Mouse (Mus musculus) adrenal gland, adult (tissue): ENCODE results near the gene Mtx3.
"Not testable (repeated sequence)": the region's sequence is repeated elsewhere in the genome, so short reads cannot be mapped to it uniquely, and the experiment has no call there.

ENCODE experiments used
- DNase-seq, 2 experiments: peaks; one replicate each; pipeline ENCODE4 v3.0.0; 2022 to 2023; ENCODE audit warnings: low spot score in 1 of 2; ENCODE audit not compliant: inconsistent age in 2 of 2

The Mtx3 gene

GRCm38 (mm10) chr13:92844586-92845221 is at the start of gene Mtx3:
Gene Mtx3 (plus strand): TSS chr13:92844760.
- DNase-seq: peak; percentile 89 to 96

GRCm38 (mm10) chr13:92798830-92799229 is 45.7 kb upstream of the Mtx3 start:
- no peak for DNase-seq

- no peak for DNase-seq
Observed at GRCm38 (mm10) chr13:92799306-92799925, 45.1 kb upstream of the Mtx3 start.

- DNase-seq: no peak
Observed at GRCm38 (mm10) chr13:92806785-92807184, 37.8 kb upstream of the Mtx3 start.

- DNase-seq: no peak
Observed at GRCm38 (mm10) chr13:92807849-92808248, 36.7 kb upstream of the Mtx3 start.

- DNase-seq: not testable (repeated sequence)
Observed at GRCm38 (mm10) chr13:92810592-92810991, 34.0 kb upstream of the Mtx3 start.

- no peak for DNase-seq
Observed at GRCm38 (mm10) chr13:92816329-92816728, 28.2 kb upstream of the Mtx3 start.

- DNase-seq: no peak
Observed at GRCm38 (mm10) chr13:92817357-92817756, 27.2 kb upstream of the Mtx3 start.

- no peak for DNase-seq
Observed at GRCm38 (mm10) chr13:92828820-92829219, 15.7 kb upstream of the Mtx3 start.

GRCm38 (mm10) chr13:92833162-92833561 is 11.4 kb upstream of the Mtx3 start:
- no peak for DNase-seq

GRCm38 (mm10) chr13:92846438-92846837 is 1.9 kb downstream of the Mtx3 start:
- no peak for DNase-seq

GRCm38 (mm10) chr13:92847336-92847735 is 2.8 kb downstream of the Mtx3 start:
- no peak for DNase-seq

- DNase-seq: no peak
Observed at GRCm38 (mm10) chr13:92848002-92848401, 3.4 kb downstream of the Mtx3 start.

GRCm38 (mm10) chr13:92855901-92856300 is 11.3 kb downstream of the Mtx3 start:
- no peak for DNase-seq

GRCm38 (mm10) chr13:92858808-92859207 is 14.2 kb downstream of the Mtx3 start:
- DNase-seq: no peak

- DNase-seq: no peak
Observed at GRCm38 (mm10) chr13:92859959-92860358, 15.4 kb downstream of the Mtx3 start.

- DNase-seq: no peak
Observed at GRCm38 (mm10) chr13:92865358-92865757, 20.8 kb downstream of the Mtx3 start.

GRCm38 (mm10) chr13:92866680-92867079 is 22.1 kb downstream of the Mtx3 start:
- DNase-seq: peak in 1 of 2 experiments; percentile 54

GRCm38 (mm10) chr13:92879514-92879913 is 35.0 kb downstream of the Mtx3 start:
- DNase-seq: peak in 1 of 2 experiments; percentile 46

GRCm38 (mm10) chr13:92879933-92880332 is 35.4 kb downstream of the Mtx3 start:
- DNase-seq: no peak

GRCm38 (mm10) chr13:92880589-92880988 is 36.0 kb downstream of the Mtx3 start:
- peak in 1 of 2 experiments; percentile 52 for DNase-seq

GRCm38 (mm10) chr13:92882271-92882985 is 37.9 kb downstream of the Mtx3 start:
- peak; percentile 65 to 87 for DNase-seq
